Mouse (Mus musculus) ovary, postnatal 14 days (tissue): ENCODE results near the gene Ccdc114.
A peak's percentile ranks its signal among the peaks of the same experiment; 100 is the strongest.
"Not testable (repeated sequence)": the region's sequence is repeated elsewhere in the genome, so short reads cannot be mapped to it uniquely, and the experiment has no call there.

Source experiments
- DNase-seq: peaks from one replicate; pipeline ENCODE4 v3.0.0; 2022; ENCODE audit warnings: low spot score

Ccdc114 gene

GRCm38 (mm10) chr7:45923762-45924428 is at the start of gene Ccdc114:
Gene Ccdc114, plus strand, starts transcription at chr7:45924072.
- DNase-seq = peak; percentile 70

- no peak for DNase-seq
Measured at GRCm38 (mm10) chr7:45876895-45877294, 47.0 kb upstream of the Ccdc114 start.

- not testable (repeated sequence) for DNase-seq
Measured at GRCm38 (mm10) chr7:45878278-45878677, 45.6 kb upstream of the Ccdc114 start, which contains the start of gene Grin2d. Gene Grin2d, minus strand, starts transcription at chr7:45878378.

GRCm38 (mm10) chr7:45880531-45880930 is 43.3 kb upstream of the Ccdc114 start:
- DNase-seq = no peak

- no peak for DNase-seq
Measured at GRCm38 (mm10) chr7:45881011-45881410, 42.9 kb upstream of the Ccdc114 start.

GRCm38 (mm10) chr7:45887246-45887645 is 36.6 kb upstream of the Ccdc114 start:
- no peak for DNase-seq

- DNase-seq = no peak
Measured at GRCm38 (mm10) chr7:45892651-45893050, 31.2 kb upstream of the Ccdc114 start.

GRCm38 (mm10) chr7:45895931-45896516 is 27.8 kb upstream of the Ccdc114 start:
- no peak for DNase-seq

GRCm38 (mm10) chr7:45896517-45897257 is 27.2 kb upstream of the Ccdc114 start, which contains the start of the genes Syngr4 and Tmem143:
Gene Syngr4, minus strand, starts transcription at chr7:45896714.
Gene Tmem143, plus strand, starts transcription at chr7:45896941.
- peak; percentile 91 for DNase-seq

- peak; percentile 51 for DNase-seq
Measured at GRCm38 (mm10) chr7:45897258-45897757, 26.6 kb upstream of the Ccdc114 start.

- not testable (repeated sequence) for DNase-seq
Measured at GRCm38 (mm10) chr7:45898125-45898524, 25.7 kb upstream of the Ccdc114 start.

- no peak for DNase-seq
Measured at GRCm38 (mm10) chr7:45901562-45901961, 22.3 kb upstream of the Ccdc114 start.

GRCm38 (mm10) chr7:45902481-45903002 is 21.3 kb upstream of the Ccdc114 start:
- no peak for DNase-seq

- DNase-seq = no peak
Measured at GRCm38 (mm10) chr7:45906622-45907021, 17.2 kb upstream of the Ccdc114 start.

- no peak for DNase-seq
Measured at GRCm38 (mm10) chr7:45908384-45908783, 15.5 kb upstream of the Ccdc114 start.

- DNase-seq = no peak
Measured at GRCm38 (mm10) chr7:45909145-45909544, 14.7 kb upstream of the Ccdc114 start.

- no peak for DNase-seq
Measured at GRCm38 (mm10) chr7:45914067-45914466, 9.8 kb upstream of the Ccdc114 start.

- no peak for DNase-seq
Measured at GRCm38 (mm10) chr7:45915011-45915410, 8.9 kb upstream of the Ccdc114 start.

- peak; percentile 73 for DNase-seq
Measured at GRCm38 (mm10) chr7:45916056-45917003, 7.5 kb upstream of the Ccdc114 start.

- DNase-seq = no peak
Measured at GRCm38 (mm10) chr7:45917004-45917704, 6.7 kb upstream of the Ccdc114 start.

- DNase-seq = no peak
Measured at GRCm38 (mm10) chr7:45917926-45918325, 5.9 kb upstream of the Ccdc114 start.
